Mouse (Mus musculus): Measurements from ENCODE around the gene BC030499. TPM values are rescaled to one million over a fixed set of nuclear protein-coding genes. Genes with fewer than 3 reads are reported as not detected.

BC030499 gene
- 0.10 and 0.50 TPM in 2 replicates for polyA plus RNA-seq (2012; rRNA removed; ENCODE audit: low replicate concordance)

DNA sequence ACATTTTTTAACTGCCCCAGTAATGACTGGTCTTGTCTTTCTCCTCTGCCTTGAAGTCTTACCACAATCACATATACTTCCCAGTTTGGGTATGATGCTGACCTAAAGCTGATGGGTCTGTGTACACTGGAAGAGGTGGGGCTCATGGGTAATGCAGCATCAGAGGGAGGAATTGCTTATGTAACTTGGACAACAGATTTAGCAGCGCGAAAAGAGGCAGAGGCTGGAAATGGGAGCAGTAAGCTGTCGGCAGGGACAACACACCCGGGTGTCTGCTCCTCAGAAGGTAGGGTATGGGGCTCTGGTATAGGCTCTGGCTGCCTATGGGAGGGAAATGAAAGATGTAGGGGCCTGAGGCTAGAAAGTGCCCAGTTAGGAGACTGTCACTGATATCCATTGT is at the start of gene BC030499:
TSS of gene BC030499 (plus strand) at position 188 of the 400 bp plus-strand sequence.

DNA sequence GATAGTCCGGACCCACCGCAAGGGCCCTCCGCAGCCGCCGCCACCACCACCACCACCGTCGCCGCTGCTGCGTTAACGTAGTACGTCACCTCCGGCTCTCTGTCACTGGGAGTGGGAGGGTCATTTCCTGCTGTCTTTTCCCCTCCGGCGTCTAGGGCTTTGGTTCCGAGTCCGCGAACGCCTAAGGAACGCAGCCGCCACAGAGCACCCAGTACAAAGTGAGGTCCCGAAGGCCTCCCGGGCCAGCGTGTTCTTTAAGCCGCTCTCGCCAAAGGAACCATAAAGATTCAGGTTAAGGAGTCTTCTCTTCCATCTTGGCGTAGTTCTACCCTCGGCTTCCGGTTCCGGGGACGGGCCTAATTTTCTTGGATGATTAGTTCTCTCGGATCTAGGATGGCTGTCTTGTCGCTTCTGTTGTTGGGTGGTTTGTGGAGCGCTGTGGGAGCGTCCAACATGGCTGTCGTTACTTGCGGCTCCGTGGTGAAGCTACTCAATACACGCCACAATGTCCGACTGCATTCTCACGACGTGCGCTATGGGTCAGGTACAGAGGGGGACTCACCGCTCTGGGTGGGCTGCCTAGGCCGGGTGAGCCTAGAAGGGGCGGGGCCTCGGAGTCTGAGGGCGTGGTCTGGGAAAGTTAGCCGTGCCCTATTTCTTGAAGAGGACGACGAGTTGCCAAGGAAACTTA is 44.9 kb upstream of the BC030499 start, which contains the start of the genes Sdf2 and Supt6:
TSS of gene Sdf2 (plus strand) at position 120 of the 691 bp plus-strand sequence.
TSS of gene Supt6 (minus strand) at position 361 of the 691 bp plus-strand sequence.

DNA sequence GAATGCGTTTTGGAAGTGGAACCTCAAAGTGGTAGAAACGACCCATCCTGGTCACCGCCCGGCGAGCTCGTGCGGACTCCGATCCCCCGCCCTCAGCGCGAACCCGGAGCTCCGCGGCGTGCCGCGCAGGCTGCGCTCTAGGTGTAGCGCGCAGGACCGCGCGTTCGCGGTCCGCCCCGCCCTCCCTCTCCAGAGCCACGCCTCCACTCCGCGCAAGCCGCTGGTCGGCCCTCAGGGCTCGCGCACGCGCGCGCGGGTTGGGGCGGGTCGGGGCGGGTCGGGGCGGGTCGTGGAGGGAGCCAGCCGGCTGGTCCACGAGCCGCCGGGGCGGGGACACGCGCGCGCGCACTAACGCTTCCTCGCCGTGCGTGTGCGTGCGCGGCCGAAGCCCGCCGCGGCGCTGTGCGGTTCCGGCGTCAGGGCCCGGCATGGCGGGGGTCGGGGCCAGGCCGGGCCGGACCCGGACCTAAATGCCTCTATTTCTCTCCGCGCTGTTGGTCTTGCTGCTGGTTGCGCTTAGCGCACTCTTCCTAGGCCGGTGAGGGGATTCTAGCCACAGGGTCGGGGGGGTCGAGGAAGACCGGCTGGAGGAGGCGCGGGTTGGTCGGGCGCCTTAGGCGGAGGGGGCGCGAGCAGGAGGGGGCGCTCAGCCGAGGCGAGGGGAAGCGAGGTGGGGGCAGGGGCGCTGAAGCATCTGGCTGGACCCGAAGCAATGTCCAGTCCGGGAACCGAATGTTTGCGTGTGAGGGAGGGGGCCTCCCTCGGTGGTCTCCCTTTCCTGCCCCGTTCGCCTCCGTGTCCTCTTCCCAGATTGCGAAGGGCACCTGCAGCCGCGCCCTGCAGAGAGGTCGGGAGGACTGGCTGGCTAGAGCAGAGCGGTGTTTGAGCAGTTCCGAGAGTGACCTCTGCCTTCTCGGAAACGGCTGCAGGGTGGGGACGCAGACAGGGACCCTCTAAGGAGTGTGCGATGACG is 29.0 kb upstream of the BC030499 start, which contains the start of gene 2610507B11Rik:
TSS of gene 2610507B11Rik (plus strand) at position 373 of the 973 bp plus-strand sequence.

DNA sequence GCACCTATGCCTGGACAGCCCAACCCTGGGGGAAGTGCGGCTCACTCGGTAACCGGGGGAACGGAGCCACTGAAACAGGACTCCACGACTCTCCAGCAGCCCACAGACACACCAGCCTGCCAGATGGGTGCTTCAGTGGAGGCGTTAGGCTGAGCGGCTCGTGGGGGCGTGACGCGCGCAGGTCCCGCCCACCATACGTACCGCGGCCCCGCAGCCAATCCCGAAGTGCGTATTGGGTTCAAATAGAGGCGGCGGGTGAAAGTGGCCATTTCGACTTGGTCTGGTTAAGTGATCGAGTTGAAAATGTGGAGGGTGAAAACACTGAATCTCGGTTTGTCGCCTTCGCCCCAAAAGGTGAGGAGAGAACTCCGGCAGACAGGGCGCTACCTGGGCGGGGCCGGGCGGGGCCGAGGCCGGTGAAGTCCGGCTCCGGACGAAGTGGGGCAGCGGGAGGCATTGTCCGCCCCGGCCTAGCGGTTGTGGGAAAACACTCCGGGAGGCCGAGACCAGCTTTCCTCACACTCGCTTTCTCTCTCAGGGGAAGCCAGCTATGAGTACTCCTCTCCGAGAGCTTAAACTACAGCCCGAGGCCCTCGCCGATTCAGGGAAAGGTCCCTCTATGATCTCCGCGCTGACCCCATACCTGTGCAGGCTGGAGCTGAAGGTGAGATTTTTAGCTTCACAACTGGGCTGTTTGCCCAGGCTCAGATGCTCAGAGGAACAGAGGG is 10.9 kb downstream of the BC030499 start, which contains the start of gene Spag5:
TSS of gene Spag5 (plus strand) at position 173 of the 728 bp plus-strand sequence.

DNA sequence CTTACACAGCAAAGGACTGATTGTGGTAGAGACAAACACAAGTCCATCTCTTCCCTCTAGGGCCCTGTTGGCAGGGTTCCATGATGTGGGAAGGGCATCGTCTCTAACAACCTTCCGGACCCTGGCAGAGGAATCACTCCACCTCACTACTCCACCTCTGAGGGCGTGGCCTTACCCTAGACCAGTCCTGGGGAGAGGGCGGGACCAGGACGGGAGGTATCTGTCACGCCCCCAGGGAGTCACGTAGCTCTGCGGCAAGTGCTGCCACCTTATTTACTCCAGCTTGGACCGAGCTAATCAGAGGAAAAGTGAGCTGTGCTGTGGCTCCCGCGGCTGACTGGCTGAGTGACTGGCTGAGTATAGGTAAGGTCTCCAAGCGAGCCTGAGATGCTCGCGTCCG is 32.2 kb downstream of the BC030499 start, which contains the start of gene Aldoc:
TSS of gene Aldoc (plus strand) at position 109 of the 400 bp plus-strand sequence.

DNA sequence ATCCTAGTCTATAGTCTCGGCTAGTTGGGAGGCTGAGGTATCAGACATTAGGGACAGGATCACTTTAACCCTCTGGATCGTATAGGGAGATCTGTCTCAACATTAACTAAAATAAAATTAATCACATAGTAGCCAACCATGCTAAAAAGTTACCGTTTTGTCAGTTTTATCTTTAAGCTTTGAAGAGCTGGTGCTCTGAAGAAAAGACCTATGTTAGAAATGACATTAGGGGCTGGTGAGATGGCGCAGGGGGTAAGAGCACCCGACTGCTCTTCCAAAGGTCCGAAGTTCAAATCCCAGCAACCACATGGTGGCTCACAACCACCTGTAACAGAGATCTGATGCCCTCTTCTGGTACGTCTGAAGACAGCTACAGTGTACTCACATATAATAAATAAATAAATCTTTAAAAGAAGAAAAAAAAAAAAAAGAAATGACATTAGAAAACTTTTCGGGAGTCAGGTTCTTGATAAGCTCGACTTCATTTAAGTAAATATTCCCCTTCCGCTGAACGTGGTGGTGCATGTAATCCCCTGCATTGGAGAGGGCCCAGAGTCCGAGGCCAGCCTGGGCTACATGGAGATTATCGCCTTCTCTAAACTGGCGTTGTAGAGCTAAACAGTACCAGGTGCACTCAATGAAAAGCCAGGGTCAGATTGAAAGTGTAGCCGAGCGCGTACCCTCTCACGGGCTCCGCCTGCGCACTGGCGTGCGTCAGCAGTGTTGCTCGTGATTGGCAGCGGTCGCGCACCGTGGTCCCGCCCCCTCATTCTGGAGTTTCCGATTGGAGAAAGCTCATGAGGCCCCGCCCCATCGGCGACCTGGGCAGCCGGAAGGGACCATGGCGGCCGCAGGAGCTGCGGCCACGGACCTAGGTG is 37.2 kb downstream of the BC030499 start, which contains the start of gene Pigs:
TSS of gene Pigs (plus strand) at position 782 of the 878 bp plus-strand sequence.

DNA sequence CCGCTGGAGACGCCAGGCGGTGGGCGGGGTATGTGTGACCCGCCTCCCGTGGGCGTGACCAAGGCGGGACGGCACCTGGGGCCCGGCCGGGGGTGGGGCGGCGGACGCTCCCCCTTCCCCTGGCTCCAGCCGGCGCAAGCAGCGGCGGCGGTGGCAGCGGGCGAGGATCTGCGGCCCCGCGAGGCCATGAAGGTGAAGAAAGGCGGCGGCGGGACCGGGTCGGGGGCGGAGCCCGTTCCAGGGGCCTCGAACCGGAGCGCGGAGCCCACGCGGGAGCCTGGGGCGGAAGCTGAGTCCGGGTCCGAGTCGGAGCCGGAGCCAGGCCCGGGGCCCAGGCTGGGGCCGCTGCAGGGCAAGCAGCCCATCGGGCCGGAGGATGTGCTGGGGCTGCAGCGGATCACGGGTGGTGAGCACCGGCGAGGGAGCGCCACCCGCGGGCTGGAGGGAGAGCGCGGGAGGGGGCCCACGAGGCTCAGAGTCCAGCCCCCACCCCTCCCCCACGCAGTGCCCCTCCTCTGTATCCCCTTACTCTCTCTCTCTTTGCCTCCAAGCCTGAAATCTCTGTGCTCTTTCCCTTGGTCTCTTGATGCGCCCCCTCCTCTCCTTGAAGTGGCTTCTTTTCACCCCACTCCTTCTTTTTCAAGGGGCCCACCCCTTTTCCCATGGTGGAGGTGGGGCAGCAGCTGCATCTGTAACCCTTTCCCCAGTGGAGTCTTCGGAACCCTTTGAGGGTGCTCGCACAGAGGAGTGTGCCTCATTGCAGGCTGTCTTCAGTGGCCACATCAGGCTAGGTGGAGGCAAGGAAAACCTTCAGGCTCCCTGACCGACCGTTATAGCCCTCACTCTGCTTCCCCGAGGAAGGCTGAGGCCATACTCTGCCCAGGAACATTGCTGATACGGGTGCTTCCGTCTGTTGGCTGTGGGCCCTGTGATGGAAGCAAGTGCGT is 53.0 kb downstream of the BC030499 start, which contains the start of gene Unc119:
TSS of gene Unc119 (plus strand) at position 102 of the 947 bp plus-strand sequence.

Other genes starting within 250 kb of the BC030499 start
- gene Eral1, start 210.5 kb upstream of the BC030499 start, polyA plus RNA-seq (2012; rRNA removed; ENCODE audit: low replicate concordance), result 34.6 and 57.5 TPM in 2 replicates
- 16.2 and 28.6 TPM in 2 replicates for gene Fam222b, start 196.2 kb upstream of the BC030499 start, polyA plus RNA-seq (2012; rRNA removed; ENCODE audit: low replicate concordance)
- gene Traf4, start 125.3 kb upstream of the BC030499 start, polyA plus RNA-seq (2012; rRNA removed; ENCODE audit: low replicate concordance), result 63.0 and 125 TPM in 2 replicates
- gene Nek8, start 114.2 kb upstream of the BC030499 start, polyA plus RNA-seq (2012; rRNA removed; ENCODE audit: low replicate concordance), result 21.0 and 21.1 TPM in 2 replicates
- 120 and 266 TPM in 2 replicates for gene Tlcd1, start 114.1 kb upstream of the BC030499 start, polyA plus RNA-seq (2012; rRNA removed; ENCODE audit: low replicate concordance)
- 123 and 258 TPM in 2 replicates for gene Rpl23a, start 107.3 kb upstream of the BC030499 start, polyA plus RNA-seq (2012; rRNA removed; ENCODE audit: low replicate concordance)
- gene Rab34, start 102.4 kb upstream of the BC030499 start, polyA plus RNA-seq (2012; rRNA removed; ENCODE audit: low replicate concordance), result 98.3 and 206 TPM in 2 replicates
- 3.4 and 6.1 TPM in 2 replicates for gene Proca1, start 97.4 kb upstream of the BC030499 start, polyA plus RNA-seq (2012; rRNA removed; ENCODE audit: low replicate concordance)
- 74.7 and 130 TPM in 2 replicates for gene Sdf2, start 45.1 kb upstream of the BC030499 start, polyA plus RNA-seq (2012; rRNA removed; ENCODE audit: low replicate concordance)
- 16.2 and 27.0 TPM in 2 replicates for gene Supt6, start 44.9 kb upstream of the BC030499 start, polyA plus RNA-seq (2012; rRNA removed; ENCODE audit: low replicate concordance)
- 69.1 and 142 TPM in 2 replicates for gene 2610507B11Rik, start 29.1 kb upstream of the BC030499 start, polyA plus RNA-seq (2012; rRNA removed; ENCODE audit: low replicate concordance)
- gene Spag5, start 10.7 kb downstream of the BC030499 start, polyA plus RNA-seq (2012; rRNA removed; ENCODE audit: low replicate concordance), result 1.6 and 2.6 TPM in 2 replicates
- gene Aldoc, start 32.1 kb downstream of the BC030499 start, polyA plus RNA-seq (2012; rRNA removed; ENCODE audit: low replicate concordance), result 18.0 and 27.1 TPM in 2 replicates
- 87.7 and 99.7 TPM in 2 replicates for gene Pigs, start 37.6 kb downstream of the BC030499 start, polyA plus RNA-seq (2012; rRNA removed; ENCODE audit: low replicate concordance)
- gene Unc119, start 52.6 kb downstream of the BC030499 start, polyA plus RNA-seq (2012; rRNA removed; ENCODE audit: low replicate concordance), result 92.2 and 115 TPM in 2 replicates
- gene Foxn1, start 95.7 kb downstream of the BC030499 start, polyA plus RNA-seq (2012; rRNA removed; ENCODE audit: low replicate concordance), result 0.04 and 0.24 TPM in 2 replicates
- 0.45 and 0.98 TPM in 2 replicates for gene Slc13a2, start 131.4 kb downstream of the BC030499 start, polyA plus RNA-seq (2012; rRNA removed; ENCODE audit: low replicate concordance)
- 36.6 and 36.8 TPM in 2 replicates for gene Slc46a1, start 174.9 kb downstream of the BC030499 start, polyA plus RNA-seq (2012; rRNA removed; ENCODE audit: low replicate concordance)
- 1.1 and 1.2 TPM in 2 replicates for gene Sarm1, start 206.9 kb downstream of the BC030499 start, polyA plus RNA-seq (2012; rRNA removed; ENCODE audit: low replicate concordance)
- 32.4 and 41.2 TPM in 2 replicates for gene Vtn, start 208.2 kb downstream of the BC030499 start, polyA plus RNA-seq (2012; rRNA removed; ENCODE audit: low replicate concordance)
- gene Sebox, start 212.6 kb downstream of the BC030499 start, polyA plus RNA-seq (2012; rRNA removed; ENCODE audit: low replicate concordance), result 0.14 TPM in 1 of 2 replicates, not detected in the other
- 9.3 and 14.5 TPM in 2 replicates for gene Tmem199, start 221.3 kb downstream of the BC030499 start, polyA plus RNA-seq (2012; rRNA removed; ENCODE audit: low replicate concordance)
- gene Poldip2, start 221.4 kb downstream of the BC030499 start, polyA plus RNA-seq (2012; rRNA removed; ENCODE audit: low replicate concordance), result 59.3 and 88.1 TPM in 2 replicates
- gene Tnfaip1, start 245.5 kb downstream of the BC030499 start, polyA plus RNA-seq (2012; rRNA removed; ENCODE audit: low replicate concordance), result 30.2 and 44.7 TPM in 2 replicates
- 44.7 and 54.9 TPM in 2 replicates for gene Ift20, start 245.5 kb downstream of the BC030499 start, polyA plus RNA-seq (2012; rRNA removed; ENCODE audit: low replicate concordance)

Measured in mammary gland, adult 2 months (tissue).